Mouse (Mus musculus): Measurements from ENCODE around the gene D11Wsu47e.

Gene D11Wsu47e

DNA sequence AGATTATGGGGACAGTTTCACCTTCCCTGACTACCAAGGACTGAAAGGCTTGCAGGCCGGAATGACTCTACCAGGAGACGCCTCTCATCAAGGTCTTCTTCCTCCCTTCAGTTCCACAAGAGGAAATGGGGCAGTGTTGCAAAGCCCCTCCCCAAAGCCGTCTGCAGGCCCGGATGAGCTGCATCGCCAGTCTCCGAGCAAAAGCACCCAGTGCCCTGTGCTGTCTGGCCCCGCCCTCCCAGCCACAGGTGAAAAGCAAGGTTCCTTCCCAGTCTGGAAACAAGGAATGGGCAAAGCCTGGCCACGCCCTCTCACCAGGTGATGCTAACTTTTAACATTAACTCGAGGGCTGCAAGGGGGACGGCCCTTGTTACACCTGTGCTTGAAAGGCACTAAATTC, 17.6 kb upstream of the D11Wsu47e start:
- no peak for DNase-seq (ENCODE audit: low read depth, low spot score)

DNA sequence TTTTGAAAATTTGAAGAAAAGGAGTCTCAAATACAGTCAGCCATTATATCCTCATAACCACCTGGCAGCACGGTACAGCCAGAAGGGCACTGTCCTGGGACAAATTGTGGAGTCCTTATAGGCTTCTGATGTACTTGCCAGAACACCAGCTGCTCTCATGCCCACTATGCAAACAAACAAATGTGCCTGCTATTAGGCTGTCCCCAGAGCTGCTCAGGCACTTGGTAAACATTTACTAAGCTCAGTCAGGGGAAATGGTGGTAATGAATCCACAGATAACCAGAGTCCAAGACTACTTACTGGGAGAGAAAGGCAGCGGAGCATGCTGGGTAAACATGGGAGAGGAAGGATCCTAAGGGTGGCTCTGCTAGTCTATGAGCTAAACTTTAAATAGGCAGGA, 17.1 kb upstream of the D11Wsu47e start:
- no peak for DNase-seq (ENCODE audit: low read depth, low spot score)

DNA sequence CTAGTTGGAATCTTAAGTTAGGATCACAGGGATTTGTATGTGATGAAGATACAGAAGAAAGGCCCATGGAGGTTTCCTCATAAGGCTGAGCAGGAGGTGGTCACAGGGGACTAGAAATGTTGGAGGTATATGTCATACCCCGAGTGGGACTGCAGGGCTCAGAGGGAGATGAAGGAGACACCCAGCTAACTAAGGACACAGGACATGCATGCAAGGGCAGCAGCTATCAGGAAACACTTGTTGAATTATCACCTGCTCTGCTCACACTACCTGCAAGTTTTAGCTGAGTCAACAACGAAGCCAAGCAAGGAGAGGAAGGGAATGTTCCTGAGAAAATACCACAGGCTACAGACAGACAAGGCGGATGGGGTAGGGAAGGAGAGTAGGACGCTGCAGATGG, 16.5 kb upstream of the D11Wsu47e start:
- DNase-seq (ENCODE audit: low read depth, low spot score): no peak

DNA sequence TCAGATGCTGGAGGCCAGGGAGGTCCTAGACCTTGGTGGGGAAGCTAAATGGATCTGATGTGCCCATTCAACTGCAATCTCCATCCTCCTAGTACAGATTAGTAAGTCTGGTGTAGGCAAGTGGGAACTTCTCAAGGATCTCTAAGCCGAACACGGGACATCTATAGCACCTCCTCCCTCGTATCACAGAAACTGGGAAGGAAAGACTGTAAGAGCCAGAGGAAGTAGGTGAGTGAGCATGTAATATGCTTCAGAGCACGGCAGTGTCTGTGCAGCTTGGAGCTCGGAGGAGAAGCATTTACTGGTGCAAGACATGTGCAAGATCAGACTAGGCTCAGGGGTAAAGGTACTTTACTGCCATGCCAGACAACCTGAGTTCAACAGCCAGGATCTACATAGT, 15.4 kb upstream of the D11Wsu47e start:
- DNase-seq (ENCODE audit: low read depth, low spot score): no peak

DNA sequence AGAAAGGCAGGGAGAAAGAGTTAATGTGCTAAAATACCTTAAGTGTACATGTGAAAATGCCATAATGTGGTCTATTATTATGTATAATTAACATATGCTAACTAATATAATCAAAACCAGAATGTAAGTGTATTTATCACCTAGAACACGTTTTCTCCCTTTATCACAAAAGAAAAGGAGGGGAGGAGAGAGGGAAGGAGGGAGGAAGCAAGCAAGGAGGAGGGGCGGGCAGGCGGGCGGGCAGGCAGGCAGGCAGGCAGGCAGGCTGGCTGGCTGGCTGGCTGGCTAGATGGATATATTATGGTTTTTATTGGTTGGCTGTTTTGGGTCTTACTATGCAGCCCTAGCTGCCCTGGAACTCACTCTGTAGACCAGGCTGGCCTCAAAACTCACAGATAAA, 14.5 kb upstream of the D11Wsu47e start:
- no peak for DNase-seq (ENCODE audit: low read depth, low spot score)

DNA sequence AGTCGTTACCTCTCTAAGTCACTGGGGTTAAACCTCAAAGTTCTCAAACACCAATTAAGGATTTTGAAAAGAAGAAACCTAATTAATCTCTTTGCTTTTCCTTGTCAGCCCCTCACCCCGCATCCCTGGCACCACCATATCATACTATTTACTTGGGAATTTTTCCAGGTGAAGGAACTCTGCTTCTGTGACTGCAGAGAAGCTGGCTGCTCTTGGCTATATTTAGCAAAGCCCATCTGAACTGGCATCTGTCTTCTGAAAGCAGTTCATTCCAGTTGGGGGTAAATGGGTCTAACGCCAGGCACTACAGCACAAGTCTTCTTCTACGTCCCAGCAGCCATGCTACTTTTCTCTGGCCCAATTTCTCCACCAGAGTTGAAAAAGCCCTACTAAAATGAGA, 10.6 kb upstream of the D11Wsu47e start:
- DNase-seq (ENCODE audit: low read depth, low spot score): no peak

DNA sequence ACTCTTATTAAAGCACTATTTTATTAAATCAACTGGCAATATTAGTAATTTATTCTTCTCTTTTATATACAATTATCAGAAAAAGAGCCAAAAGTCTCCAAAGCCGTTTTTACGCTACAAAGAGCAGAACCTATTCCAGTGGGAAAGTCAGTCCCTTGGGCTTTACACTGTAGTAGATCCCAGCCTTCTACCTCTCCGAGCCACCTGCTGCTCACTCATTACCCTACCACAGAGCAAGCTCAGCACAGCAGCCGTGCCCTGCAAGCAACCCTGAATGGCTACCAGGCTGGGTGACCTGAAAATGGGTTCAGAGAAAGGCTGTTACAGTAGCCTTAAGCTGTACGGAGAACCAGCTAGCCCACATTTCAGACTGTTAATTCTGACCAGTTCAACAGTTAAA, 9.6 kb upstream of the D11Wsu47e start:
- DNase-seq (ENCODE audit: low read depth, low spot score): no peak

DNA sequence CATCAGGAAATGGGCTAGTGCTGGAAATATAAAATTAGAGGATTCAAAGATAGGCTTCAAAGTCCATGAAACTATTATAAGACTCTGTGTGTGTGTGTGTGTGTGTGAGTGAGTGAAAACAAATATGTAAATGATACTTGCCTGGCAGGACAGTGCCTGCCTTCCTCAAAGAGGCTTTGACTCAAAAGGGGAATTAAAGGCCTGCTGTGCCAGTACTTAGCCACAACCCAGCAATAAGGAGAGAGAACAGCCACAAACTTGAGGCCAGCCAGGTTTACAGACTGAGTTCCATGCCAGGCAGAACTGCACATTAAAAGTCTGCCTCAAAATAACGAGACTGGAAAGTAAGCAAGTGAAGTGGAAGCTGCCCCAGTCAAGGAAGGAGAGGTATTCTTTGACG, 7.4 kb upstream of the D11Wsu47e start:
- DNase-seq (ENCODE audit: low read depth, low spot score): no peak

DNA sequence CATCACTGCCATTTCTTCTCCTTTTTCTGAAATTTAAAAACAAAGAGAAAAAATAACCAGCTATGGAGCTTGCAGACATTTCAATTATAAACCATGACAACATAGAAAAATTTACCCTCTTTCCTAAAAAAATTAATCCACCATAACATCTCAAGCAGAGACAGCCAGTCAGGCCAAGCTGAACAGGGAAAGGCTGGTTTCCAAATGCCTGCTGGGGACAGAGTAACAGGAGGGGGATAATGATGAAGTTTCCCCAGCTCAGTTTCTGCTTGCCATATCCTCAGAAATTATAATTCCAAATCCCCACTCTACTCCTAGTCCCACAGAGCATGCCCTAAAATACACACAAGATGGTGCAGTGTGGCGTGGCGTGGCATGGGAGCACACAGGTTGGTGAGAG, 6.8 kb upstream of the D11Wsu47e start:
- no peak for DNase-seq (ENCODE audit: low read depth, low spot score)

DNA sequence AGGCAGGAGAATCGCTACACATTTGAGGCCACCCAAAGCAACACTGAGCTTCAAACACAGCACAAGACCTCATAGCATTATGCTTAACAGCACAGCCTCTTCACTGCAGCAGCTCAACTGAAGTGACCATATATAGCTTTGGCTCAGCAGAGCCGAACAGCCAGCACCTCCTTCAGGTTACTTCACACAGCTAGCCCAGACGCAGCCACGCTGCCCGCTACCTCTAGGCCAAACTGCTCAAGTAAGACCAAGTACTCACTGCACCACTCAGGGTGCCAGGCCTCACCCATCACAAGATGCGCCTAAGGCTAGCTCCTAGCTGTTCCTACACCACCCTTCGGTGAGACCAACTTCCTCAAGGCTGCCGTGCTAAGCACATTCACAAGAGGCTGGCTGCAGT, 5.8 kb upstream of the D11Wsu47e start:
- DNase-seq (ENCODE audit: low read depth, low spot score): no peak

DNA sequence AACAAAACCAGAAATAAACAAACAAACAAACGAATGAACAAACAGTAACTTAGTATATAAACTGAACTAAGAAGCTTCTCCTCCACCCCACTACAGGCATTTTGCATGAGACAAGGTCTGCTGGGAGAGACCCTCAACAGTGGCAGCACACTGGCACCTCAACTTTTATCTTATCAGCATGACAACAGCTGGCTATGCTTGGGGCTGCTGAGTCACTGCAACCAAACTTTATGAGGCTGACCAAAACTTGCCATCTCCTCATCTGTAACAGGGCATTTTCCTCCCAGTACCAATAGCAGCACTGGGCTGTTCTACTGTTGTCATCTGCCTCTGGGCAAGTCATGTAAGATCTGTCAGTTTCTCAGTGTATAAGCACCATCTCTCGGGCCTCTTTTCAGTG, 3.3 kb upstream of the D11Wsu47e start:
- DNase-seq (ENCODE audit: low read depth, low spot score): peak; percentile 84

DNA sequence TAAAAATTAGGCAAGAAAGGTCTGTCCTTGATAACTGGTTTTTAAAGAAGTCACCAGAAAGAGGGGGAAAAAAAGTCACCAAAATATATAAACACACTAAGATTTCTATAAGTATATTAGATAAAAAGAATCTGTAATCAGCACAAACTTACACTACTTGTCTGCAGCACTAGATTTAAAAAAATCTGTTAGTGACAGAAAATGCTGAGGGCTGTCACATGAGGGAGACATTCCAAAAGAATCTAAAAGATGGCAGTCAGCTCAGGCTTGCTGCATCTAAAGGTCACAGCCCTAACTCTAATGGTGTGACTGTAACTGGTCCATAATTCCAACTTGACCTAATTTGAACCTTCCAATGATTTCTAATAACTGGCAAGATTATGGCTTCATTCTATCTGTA, 2.2 kb upstream of the D11Wsu47e start:
- DNase-seq (ENCODE audit: low read depth, low spot score): peak; percentile 33

DNA sequence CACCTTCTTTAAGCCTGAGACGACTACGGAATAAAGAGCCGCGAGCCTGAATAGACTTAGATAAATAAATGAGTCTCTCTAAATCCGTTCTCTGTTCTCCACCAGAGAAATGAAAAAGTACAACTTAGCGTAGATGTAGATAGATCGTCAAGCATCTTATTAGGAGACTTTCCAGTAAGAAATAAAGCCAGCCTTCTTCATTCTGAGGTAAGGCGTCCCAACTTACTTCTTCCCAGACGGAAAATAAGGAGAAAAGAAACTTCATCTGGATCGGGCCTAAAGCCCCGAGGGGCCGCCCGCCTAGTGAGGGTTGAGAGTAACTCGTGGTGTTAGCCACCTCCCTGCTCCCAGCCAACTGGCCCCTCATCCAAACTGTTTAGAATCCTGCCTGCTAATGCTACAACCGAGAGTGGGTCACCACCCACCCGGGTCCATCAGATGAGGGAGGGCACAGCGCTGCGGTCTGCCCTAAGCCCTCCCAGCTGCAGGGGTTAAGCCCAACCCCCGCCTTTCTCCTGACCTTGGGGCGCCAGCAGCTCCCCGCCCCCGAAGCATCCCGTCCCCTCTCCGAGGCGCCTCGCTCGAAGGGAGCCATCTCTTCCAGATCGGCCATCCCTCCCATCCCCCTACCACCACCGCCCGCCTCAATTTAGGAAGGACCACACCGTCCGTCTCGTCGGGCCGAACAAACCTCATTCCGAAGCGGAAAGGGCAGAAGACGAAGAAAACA, 1.1 kb upstream of the D11Wsu47e start:
- peak; percentile 50 for DNase-seq (ENCODE audit: low read depth, low spot score)

DNA sequence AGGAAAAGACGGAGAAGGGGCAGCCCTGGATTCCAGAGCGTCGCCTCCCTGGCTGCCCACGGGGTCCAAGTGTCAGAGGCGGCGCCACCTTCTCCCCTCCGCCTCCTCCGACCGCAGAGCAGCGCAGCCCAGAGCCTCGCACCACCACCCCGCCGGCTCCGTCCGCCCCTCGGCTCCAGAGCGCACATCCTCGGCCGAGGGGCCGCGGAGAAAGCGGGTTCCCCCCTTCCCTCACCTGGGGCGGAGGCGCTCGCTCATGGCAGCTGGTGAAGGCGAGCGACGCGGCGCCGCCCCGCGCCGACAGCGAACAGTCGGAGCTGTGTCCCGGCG, 620 bp upstream of the D11Wsu47e start:
- peak; percentile 24 for DNase-seq (ENCODE audit: low read depth, low spot score)

DNA sequence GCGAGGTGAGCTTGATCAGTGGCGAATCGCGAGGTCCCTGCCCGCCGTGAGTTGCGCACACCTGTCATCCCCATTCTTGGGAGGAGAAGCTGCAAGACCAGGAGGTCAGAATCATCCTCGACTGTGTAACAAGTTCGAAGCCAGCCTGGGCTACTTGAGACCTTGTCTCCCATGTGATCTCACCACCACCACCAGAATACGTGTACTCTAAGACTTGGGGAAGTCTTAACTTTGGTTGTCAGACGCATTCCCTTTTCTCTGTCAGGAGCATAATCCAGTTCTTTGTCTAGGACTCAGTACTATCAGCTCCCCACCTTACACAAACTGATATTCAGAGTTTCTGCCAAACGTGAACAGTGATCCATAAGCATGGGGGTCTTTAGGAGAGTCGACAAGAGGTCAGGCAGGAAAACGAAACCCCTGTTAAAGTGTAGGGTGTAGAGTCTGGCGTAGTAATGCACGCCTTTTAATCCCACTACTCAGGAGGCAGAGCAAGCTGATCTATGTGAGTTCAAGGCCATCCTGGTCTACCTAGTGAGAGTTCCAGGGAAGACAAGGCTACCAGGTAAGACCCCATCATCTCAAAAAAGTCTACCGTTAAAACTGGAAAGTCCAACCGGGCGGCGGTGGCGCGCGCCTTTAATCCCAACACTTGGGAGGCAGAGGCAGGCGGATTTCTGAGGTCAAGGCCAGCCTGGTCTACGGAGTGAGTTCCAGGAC, 655 bp downstream of the D11Wsu47e start:
- no peak for DNase-seq (ENCODE audit: low read depth, low spot score)

DNA sequence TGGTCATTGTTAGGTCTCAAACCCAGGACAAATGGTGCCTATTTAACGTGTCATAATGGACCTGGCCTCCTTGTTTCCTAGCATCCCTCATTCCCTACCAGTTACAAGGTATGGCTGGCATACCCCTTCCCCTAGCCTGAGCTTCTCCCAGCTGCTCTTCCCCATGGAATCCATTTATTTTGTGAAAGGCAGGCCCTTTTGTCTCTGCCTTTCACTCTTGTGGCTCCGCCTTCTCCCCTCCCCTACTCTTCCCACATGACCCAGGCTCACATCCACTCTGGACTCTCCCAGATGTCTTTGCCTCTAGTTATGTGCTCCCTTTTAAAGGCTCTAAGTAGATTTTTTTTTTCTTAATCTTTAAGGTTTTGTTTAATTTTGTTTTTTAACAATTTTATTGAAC, 2.8 kb downstream of the D11Wsu47e start:
- no peak for DNase-seq (ENCODE audit: low read depth, low spot score)

DNA sequence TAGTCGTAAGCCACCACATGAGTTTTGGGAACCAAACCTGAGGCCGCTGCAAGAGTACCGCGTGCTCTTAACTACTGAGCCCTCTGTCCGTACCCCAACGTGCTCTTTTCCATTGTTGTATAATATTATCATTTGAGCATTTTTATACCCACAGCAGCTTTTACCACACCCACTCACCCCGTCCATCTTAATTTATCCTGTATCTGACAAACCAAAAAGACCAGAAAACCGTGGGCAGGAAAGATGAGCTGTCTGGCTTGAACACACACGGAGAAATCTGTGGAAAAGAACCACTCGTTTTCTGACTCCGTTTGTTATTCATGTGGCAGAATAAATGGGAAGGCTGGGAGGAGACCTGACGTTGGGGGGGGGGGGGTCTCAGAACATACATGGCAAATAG, 6.3 kb downstream of the D11Wsu47e start:
- DNase-seq (ENCODE audit: low read depth, low spot score): no peak

DNA sequence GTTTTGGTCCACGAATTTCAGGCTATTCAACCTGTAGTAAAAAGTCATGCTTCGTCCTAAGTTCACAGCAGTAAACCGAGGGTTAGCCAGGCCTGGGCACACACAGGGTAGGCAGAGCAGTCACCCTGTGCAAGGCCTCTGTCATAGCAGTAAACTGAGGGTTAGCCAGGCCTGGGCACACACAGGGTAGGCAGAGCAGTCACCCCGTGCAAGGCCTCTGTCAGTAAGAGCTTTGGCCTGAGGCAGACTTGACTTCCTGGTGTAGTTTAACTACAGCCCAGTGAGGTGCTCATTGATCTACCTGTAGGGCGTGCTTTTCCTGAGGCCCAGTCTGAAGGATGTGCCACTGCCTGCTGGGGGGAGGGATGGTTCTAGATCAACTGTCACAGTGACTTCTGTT, 7.1 kb downstream of the D11Wsu47e start:
- DNase-seq (ENCODE audit: low read depth, low spot score): no peak

DNA sequence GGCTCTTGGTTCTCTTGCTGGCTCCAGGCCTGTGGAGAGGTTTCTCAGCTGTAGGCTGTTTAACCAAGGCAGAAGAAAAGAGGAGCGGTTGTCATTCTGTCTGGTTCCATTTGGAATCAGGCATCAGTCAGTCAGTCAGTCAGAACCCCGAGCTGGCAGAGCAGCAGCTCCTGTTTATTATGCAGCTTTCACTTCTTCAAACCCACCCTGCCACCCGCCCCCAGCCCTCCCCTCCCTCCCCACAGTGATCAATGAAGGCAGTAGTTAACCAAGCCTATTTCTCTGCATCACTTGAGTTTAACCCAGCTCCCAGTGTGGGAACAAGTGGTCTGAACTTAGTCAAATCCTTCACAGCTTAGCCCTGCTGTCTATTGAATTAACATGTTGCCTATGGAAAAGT, 7.6 kb downstream of the D11Wsu47e start:
- no peak for DNase-seq (ENCODE audit: low read depth, low spot score)

DNA sequence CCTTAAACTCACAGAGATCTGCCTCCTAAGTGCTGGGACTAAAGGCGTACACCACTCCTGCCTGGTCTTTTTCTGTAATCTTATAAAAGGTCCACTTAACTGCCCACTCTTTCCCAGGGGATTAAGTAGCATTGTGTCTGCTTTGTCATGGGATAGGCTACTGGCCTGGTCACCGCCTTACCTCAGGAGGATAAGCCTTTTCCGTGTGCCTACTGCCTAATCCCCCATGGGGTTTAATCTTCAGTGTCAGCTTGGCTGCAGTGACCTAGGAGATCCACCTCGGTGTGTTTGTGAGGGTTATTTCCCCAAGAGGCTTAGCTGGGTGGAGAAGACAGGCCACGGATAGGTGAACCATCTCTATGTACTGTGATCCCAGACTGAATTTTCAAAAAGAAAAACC, 13.4 kb downstream of the D11Wsu47e start:
- no peak for DNase-seq (ENCODE audit: low read depth, low spot score)

DNA sequence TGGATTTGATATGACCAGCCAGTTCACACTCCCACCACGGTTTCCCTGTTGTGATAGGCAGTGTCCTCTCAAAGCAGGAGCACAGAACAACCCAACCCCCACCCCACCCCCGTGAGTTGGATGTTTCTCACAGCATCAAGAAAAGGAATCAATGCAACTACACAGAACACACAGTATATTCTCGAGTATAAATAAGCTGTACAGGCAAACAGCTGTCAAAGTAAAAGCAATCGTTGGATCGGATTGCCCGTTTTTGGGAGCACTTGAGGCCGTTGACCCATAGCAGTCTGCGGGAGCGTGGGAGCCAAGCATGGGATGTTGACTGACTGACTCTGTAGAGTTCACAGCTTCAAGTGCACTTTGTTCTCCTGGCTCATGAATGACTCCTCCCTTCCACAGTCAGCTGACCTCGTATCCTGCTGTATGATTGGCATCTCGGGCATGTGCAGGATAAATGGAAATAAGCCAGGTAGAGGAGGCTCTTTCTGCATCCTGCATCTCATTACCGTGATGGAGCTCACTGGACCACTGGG, 13.9 kb downstream of the D11Wsu47e start:
- DNase-seq (ENCODE audit: low read depth, low spot score): no peak

DNA sequence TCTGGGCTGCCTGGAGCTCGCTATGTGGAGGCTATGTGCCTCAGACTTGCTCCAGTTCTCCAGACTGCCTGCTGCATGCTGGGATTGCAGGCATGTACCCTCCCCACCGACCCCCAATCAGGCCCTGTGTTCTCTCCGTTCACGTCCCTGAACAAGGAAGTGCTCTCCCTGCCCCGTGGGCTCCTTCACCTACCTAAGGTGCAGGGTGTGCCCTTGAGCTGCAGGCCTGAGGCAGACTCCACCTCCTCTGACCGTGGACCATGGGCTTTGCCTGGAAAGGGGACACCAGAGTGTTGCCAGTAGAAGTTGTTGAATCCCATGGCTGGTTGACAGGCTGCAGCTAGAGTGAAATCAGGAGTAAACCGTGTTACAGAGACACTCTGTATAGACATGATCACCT, 15.4 kb downstream of the D11Wsu47e start:
- DNase-seq (ENCODE audit: low read depth, low spot score): no peak

DNA sequence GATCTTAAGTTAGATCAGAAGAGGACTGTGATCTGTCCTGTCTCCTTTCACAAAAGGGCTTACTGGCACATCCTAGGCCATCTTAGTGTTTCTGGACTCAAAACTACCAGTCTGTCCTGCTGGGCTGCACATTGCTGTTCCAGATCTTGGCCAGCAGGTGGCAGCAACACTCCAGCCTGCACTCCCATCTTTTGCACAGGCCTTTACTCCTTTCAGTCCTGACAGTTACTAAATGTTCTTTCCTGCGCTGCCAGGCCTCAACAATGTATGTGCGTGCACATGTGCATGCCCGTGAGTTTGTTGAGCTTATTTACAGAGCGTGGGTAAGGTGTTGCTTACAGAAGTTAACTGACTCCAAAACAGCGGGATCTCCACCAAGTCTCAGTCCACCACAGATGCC, 19.5 kb downstream of the D11Wsu47e start:
- peak; percentile 53 for DNase-seq (ENCODE audit: low read depth, low spot score)
